Mouse (Mus musculus) myocyte (in vitro differentiated cells): ENCODE measurements around the gene Cps1. TPM values are rescaled to one million over a fixed set of nuclear protein-coding genes. Genes with fewer than 3 reads are reported as not detected.

Experiments
- H3K27me3 ChIP-seq: one replicate; pipeline ENCODE4 v1.6.1; 2011; ENCODE audit not compliant: control insufficient read depth, insufficient read depth, insufficient read length
- H3K36me3 ChIP-seq: one replicate; pipeline ENCODE4 v1.6.1; 2011; ENCODE audit not compliant: control insufficient read depth, insufficient read depth
- H3K4me2 ChIP-seq: one replicate; pipeline ENCODE4 v1.6.1; 2011; ENCODE audit warnings: low read depth, control low read depth
- H3K4me3 ChIP-seq: one replicate; pipeline ENCODE4 v1.5.1; 2011; ENCODE audit warnings: mild to moderate bottlenecking, control low read depth, moderate library complexity
- H3K79me2 ChIP-seq: one replicate; pipeline ENCODE4 v1.6.1; 2011; ENCODE audit not compliant: control insufficient read depth, insufficient read depth
- H3ac ChIP-seq: one replicate; pipeline ENCODE4 v1.6.1; 2011; ENCODE audit not compliant: control insufficient read depth, insufficient read length
- CEBPB ChIP-seq: IDR thresholded peaks from 2 replicates; pipeline ENCODE4 v1.6.1; 2011; ENCODE audit warnings: mild to moderate bottlenecking, moderate library complexity; ENCODE audit not compliant: poor library complexity, insufficient read depth, severe bottlenecking
- E2F4 ChIP-seq: IDR thresholded peaks from one replicate; pipeline ENCODE4 v1.6.1; 2011; ENCODE audit warnings: mild to moderate bottlenecking, control low read depth, moderate library complexity; ENCODE audit not compliant: insufficient read depth
- MAX ChIP-seq: IDR thresholded peaks from one replicate; pipeline ENCODE4 v1.6.1; 2011; ENCODE audit warnings: low read depth, mild to moderate bottlenecking, control low read depth
- MYOD1 ChIP-seq, 3 experiments: IDR thresholded peaks; one replicate each; pipeline ENCODE4 v1.6.1; 2011; ENCODE audit warnings: control low read depth in 2 of 3, low read depth in 2 of 3, mild to moderate bottlenecking in 2 of 3, moderate library complexity in 1 of 3; ENCODE audit not compliant: insufficient read length in 2 of 3, control insufficient read depth in 1 of 3
- MYOG ChIP-seq, 3 experiments: IDR thresholded peaks; one replicate each; pipeline ENCODE4 v1.6.1; 2011; ENCODE audit warnings: control low read depth in 2 of 3, low read depth in 2 of 3, mild to moderate bottlenecking in 2 of 3; ENCODE audit not compliant: insufficient read length in 2 of 3, control insufficient read depth in 1 of 3, insufficient read depth in 1 of 3
- POLR2A ChIP-seq: IDR thresholded peaks from one replicate; pipeline ENCODE4 v1.6.1; 2011; ENCODE audit warnings: low read depth, mild to moderate bottlenecking, control low read depth, moderate library complexity; ENCODE audit not compliant: insufficient read length
- POLR2AphosphoS2 ChIP-seq: IDR thresholded peaks from one replicate; pipeline ENCODE4 v1.6.1; 2011; ENCODE audit warnings: low read depth, control low read depth; ENCODE audit not compliant: insufficient read length
- REST ChIP-seq: IDR thresholded peaks from one replicate; pipeline ENCODE4 v1.6.1; 2011; ENCODE audit warnings: mild to moderate bottlenecking, control low read depth, moderate library complexity; ENCODE audit not compliant: insufficient read depth, insufficient read length
- SRF ChIP-seq: IDR thresholded peaks from one replicate; pipeline ENCODE4 v1.6.1; 2011; ENCODE audit warnings: low read depth; ENCODE audit not compliant: control insufficient read depth, insufficient read length
- TCF12 ChIP-seq: IDR thresholded peaks from one replicate; pipeline ENCODE4 v1.6.1; 2011; ENCODE audit warnings: mild to moderate bottlenecking, control low read depth; ENCODE audit not compliant: poor library complexity, insufficient read depth, severe bottlenecking
- TCF3 ChIP-seq: IDR thresholded peaks from one replicate; pipeline ENCODE4 v1.6.1; 2011; ENCODE audit warnings: low read depth, control low read depth; ENCODE audit not compliant: insufficient read length
- USF1 ChIP-seq: IDR thresholded peaks from one replicate; pipeline ENCODE4 v1.6.1; 2011; ENCODE audit warnings: low read depth, mild to moderate bottlenecking, control low read depth, moderate library complexity
- polyA plus RNA-seq: library from polyadenylated mRNA; unstranded; fragments of >200 nt; fragmentation: generic; extraction: Trizol; gene quantifications from one replicate; pipeline ENCODE4 v1.2.1, GENCODE M21; 2012; ENCODE audit warnings: missing spikeins

The Cps1 gene
- polyA plus RNA-seq, 1 experiment: 0.02 TPM

- Histone ChIP-seq H3K36me3 (no peaks in the 10 kb centered on the region), H3K27me3 (no peaks in the 10 kb centered on the region), H3K4me2 (no peak overlapping the region), H3K79me2 (no peaks in the 10 kb centered on the region), H3K4me3 (no peak overlapping the region), H3ac (no peak overlapping the region)
- TF ChIP-seq POLR2AphosphoS2 (no peak), USF1 (no peak), SRF (no peak), MYOD1 (IDR thresholded peaks at IDR 0.05; ENCODE audit: control insufficient read depth in 1 of 3, insufficient read length in 2 of 3, low read depth in 2 of 3) (no peak), TCF3 (no peak), E2F4 (no peak), CEBPB (no peak), REST (no peak)
These were observed 116.1 kb downstream of the Cps1 start for GRCm38 (mm10) chr1:67238941-67239340.

DNA sequence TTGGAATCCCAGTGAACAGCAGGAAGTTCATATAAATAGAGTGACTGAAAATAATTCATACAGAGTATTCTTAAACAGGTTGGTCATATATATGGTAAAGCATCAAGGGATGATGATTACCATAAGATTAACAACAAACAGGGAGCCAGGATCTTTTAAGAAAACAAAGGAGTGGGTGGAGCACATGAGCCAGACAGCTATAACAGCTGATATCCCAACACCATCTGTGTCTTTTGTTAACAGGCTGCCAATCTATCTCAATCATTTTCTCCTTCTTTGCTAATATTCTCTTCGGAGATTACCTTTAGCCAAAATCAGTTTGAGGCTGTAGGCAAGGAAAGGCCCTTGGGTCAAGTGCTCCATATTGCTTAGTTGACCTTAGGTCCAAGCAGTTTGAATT is 142.4 kb downstream of the Cps1 start:
- Histone ChIP-seq H3K36me3 (no peaks in the 10 kb centered on the region), H3K4me3 (no peak overlapping the region), H3K4me2 (no peak overlapping the region), H3K27me3 (no peaks in the 10 kb centered on the region), H3ac (no peak overlapping the region), H3K79me2 (no peaks in the 10 kb centered on the region)
- TF ChIP-seq TCF12 (no peak), CEBPB (no peak), POLR2AphosphoS2 (no peak), SRF (no peak), REST (no peak), POLR2A (no peak), MAX (no peak), MYOD1 (IDR thresholded peaks at IDR 0.05; ENCODE audit: control insufficient read depth in 1 of 3, insufficient read length in 2 of 3, low read depth in 2 of 3) (no peak), TCF3 (no peak), MYOG (IDR thresholded peaks at IDR 0.05; ENCODE audit: control insufficient read depth in 1 of 3, insufficient read depth in 1 of 3, insufficient read length in 2 of 3, low read depth in 2 of 3) (no peak), E2F4 (no peak), USF1 (no peak)

GRCm38 (mm10) chr1:67267972-67268371 is 145.1 kb downstream of the Cps1 start:
- Histone ChIP-seq H3K79me2 (no peaks in the 10 kb centered on the region), H3ac (no peak overlapping the region), H3K4me2 (no peak overlapping the region), H3K4me3 (no peak overlapping the region), H3K36me3 (no peaks in the 10 kb centered on the region), H3K27me3 (no peaks in the 10 kb centered on the region)
- TF ChIP-seq SRF (no peak), MYOG (IDR thresholded peaks at IDR 0.05; ENCODE audit: control insufficient read depth in 1 of 3, insufficient read depth in 1 of 3, insufficient read length in 2 of 3, low read depth in 2 of 3) (no peak), POLR2A (no peak), E2F4 (no peak), TCF12 (no peak), CEBPB (no peak), REST (no peak), TCF3 (no peak), USF1 (no peak), MYOD1 (IDR thresholded peaks at IDR 0.05; ENCODE audit: control insufficient read depth in 1 of 3, insufficient read length in 2 of 3, low read depth in 2 of 3) (no peak), POLR2AphosphoS2 (no peak), MAX (no peak)

GRCm38 (mm10) chr1:67268450-67268849 is 145.6 kb downstream of the Cps1 start:
- no peak overlapping the region for H3ac ChIP-seq

GRCm38 (mm10) chr1:67276270-67276669 is 153.4 kb downstream of the Cps1 start:
- no peak overlapping the region for H3K4me2 ChIP-seq
- no peak overlapping the region for H3ac ChIP-seq
- H3K36me3 ChIP-seq: no peaks in the 10 kb centered on the region
- H3K4me3 ChIP-seq: no peak overlapping the region
- TF ChIP-seq REST (no peak), USF1 (no peak), POLR2AphosphoS2 (no peak), TCF3 (no peak), MAX (no peak), CEBPB (no peak), MYOD1 (IDR thresholded peaks at IDR 0.05; ENCODE audit: control insufficient read depth in 1 of 3, insufficient read length in 2 of 3, low read depth in 2 of 3) (no peak), TCF12 (no peak), POLR2A (no peak)
- no peaks in the 10 kb centered on the region for H3K79me2 ChIP-seq
- H3K27me3 ChIP-seq: no peaks in the 10 kb centered on the region

More at GRCm38 (mm10) chr1:67268450-67268849, 145.6 kb downstream of the Cps1 start:
- Histone ChIP-seq H3K27me3 (no peaks in the 10 kb centered on the region), H3K4me3 (no peak overlapping the region), H3K36me3 (no peaks in the 10 kb centered on the region), H3K4me2 (no peak overlapping the region), H3K79me2 (no peaks in the 10 kb centered on the region)
- no peak for TF ChIP-seq E2F4
- no peak for TF ChIP-seq MYOG (IDR thresholded peaks at IDR 0.05; ENCODE audit: control insufficient read depth in 1 of 3, insufficient read depth in 1 of 3, insufficient read length in 2 of 3, low read depth in 2 of 3)
- no peak for TF ChIP-seq MAX
- TF ChIP-seq POLR2A: no peak
- TF ChIP-seq TCF3: no peak
- TF ChIP-seq TCF12: no peak
- no peak for TF ChIP-seq REST
- no peak for TF ChIP-seq SRF
- TF ChIP-seq CEBPB: no peak
- no peak for TF ChIP-seq USF1
- no peak for TF ChIP-seq MYOD1 (IDR thresholded peaks at IDR 0.05; ENCODE audit: control insufficient read depth in 1 of 3, insufficient read length in 2 of 3, low read depth in 2 of 3)
- TF ChIP-seq POLR2AphosphoS2: no peak

Other genes starting within 250 kb of the Cps1 start
- gene Myl1, start 177.6 kb upstream of the Cps1 start, polyA plus RNA-seq: 2,129 TPM
- 58.6 TPM for gene Lancl1, start 84.2 kb upstream of the Cps1 start, polyA plus RNA-seq